Mouse (Mus musculus) cerebellum, postnatal 4 days (tissue): ENCODE results near the gene Tmem108.

Experiments used
- DNase-seq, 2 experiments: peaks; one replicate each; pipeline ENCODE4 v3.0.0; 2022; ENCODE audit warnings: low spot score in 2 of 2, mixed read lengths in 1 of 2

Tmem108 gene

GRCm38 (mm10) chr9:103721081-103721480 lies 40.6 kb downstream of the Tmem108 start:
- no peak for DNase-seq

- DNase-seq, result no peak
These were observed 41.6 kb downstream of the Tmem108 start for GRCm38 (mm10) chr9:103720021-103720420.

- no peak for DNase-seq
These were observed 45.6 kb downstream of the Tmem108 start for GRCm38 (mm10) chr9:103716002-103716401.

- no peak for DNase-seq
These were observed 46.3 kb downstream of the Tmem108 start for GRCm38 (mm10) chr9:103715352-103715751.

GRCm38 (mm10) chr9:103713230-103713629 lies 48.4 kb downstream of the Tmem108 start:
- DNase-seq, result no peak

- DNase-seq, result no peak
These were observed 48.9 kb downstream of the Tmem108 start for GRCm38 (mm10) chr9:103712711-103713110.

GRCm38 (mm10) chr9:103709694-103710093 lies 51.9 kb downstream of the Tmem108 start:
- DNase-seq, result no peak

- no peak for DNase-seq
These were observed 53.0 kb downstream of the Tmem108 start for GRCm38 (mm10) chr9:103708514-103709173.

GRCm38 (mm10) chr9:103707857-103708256 lies 53.8 kb downstream of the Tmem108 start:
- no peak for DNase-seq

- no peak for DNase-seq
These were observed 54.4 kb downstream of the Tmem108 start for GRCm38 (mm10) chr9:103707000-103707790.

GRCm38 (mm10) chr9:103705717-103706116 lies 55.9 kb downstream of the Tmem108 start:
- no peak for DNase-seq

- no peak for DNase-seq
These were observed 58.6 kb downstream of the Tmem108 start for GRCm38 (mm10) chr9:103703014-103703413.

- no peak for DNase-seq
These were observed 59.2 kb downstream of the Tmem108 start for GRCm38 (mm10) chr9:103702452-103702851.

GRCm38 (mm10) chr9:103701448-103701847 lies 60.2 kb downstream of the Tmem108 start:
- DNase-seq, result no peak

GRCm38 (mm10) chr9:103700240-103700639 lies 61.4 kb downstream of the Tmem108 start:
- DNase-seq, result no peak

- DNase-seq, result no peak
These were observed 64.7 kb downstream of the Tmem108 start for GRCm38 (mm10) chr9:103696967-103697366.

GRCm38 (mm10) chr9:103693826-103694225 lies 67.8 kb downstream of the Tmem108 start:
- DNase-seq, result no peak

GRCm38 (mm10) chr9:103692699-103693098 lies 68.9 kb downstream of the Tmem108 start:
- DNase-seq, result peak in 1 of 2 experiments; percentile 6

- DNase-seq, result no peak
These were observed 69.8 kb downstream of the Tmem108 start for GRCm38 (mm10) chr9:103691847-103692246.

- no peak for DNase-seq
These were observed 71.2 kb downstream of the Tmem108 start for GRCm38 (mm10) chr9:103690446-103690845.

- no peak for DNase-seq
These were observed 71.9 kb downstream of the Tmem108 start for GRCm38 (mm10) chr9:103689697-103690096.

GRCm38 (mm10) chr9:103689006-103689405 lies 72.6 kb downstream of the Tmem108 start:
- no peak for DNase-seq

GRCm38 (mm10) chr9:103687130-103687529 lies 74.5 kb downstream of the Tmem108 start:
- DNase-seq, result no peak
